Mouse (Mus musculus): ENCODE results near the gene Reps1.

DNA sequence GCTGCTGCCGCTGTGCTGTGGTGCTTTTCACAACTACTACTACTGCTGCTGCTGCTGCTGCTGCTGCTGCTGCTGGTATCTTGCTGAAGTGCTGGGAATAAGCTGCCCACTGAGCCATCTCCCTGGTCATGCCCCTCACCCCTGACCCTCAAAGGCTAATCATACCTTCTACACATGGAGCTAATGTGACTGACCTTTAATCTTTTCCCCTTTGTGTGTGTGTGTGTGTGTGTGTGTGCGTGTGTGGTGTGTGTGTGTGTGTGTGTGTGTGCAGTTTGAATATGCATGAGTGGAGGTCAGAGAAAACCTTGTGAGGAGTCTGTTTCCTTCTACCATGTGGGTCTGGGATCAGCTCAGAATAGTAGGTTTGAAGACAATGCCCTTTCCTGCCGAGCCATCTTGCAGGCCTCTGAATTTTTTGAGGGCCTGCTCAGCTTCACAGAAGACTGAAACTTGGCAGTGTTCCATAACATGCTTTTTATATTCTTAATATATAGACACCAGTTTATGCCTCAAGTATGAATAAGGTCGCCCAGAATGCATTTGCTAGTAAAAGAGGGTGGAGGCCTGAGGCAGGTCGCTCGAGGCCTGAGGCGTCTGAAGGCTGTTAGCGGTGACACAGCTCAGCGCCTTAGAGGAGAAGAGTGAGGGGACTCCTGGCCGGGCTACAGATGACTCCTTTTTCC lies 12.2 kb downstream of the Reps1 start:
- TF ChIP-seq CTCF (IDR thresholded peaks at IDR 0.05; ENCODE audit: low read depth, low read length): no peak
- TF ChIP-seq GATA1 (IDR thresholded peaks at IDR 0.05; ENCODE audit: borderline replicate concordance, low read length): no peak
- TF ChIP-seq POLR2AphosphoS5 (IDR thresholded peaks at IDR 0.05; ENCODE audit: insufficient replicate concordance, low read depth, low read length): no peak
